Mouse (Mus musculus) cerebellum, adult 11-12 months (tissue): ENCODE results near the gene Spata4.
A peak's percentile ranks its signal among the peaks of the same experiment; 100 is the strongest.
"Not testable (repeated sequence)": the region's sequence is repeated elsewhere in the genome, so short reads cannot be mapped to it uniquely, and the experiment has no call there.

Source experiments
- DNase-seq: peaks from one replicate; pipeline ENCODE4 v3.0.0; 2022

Spata4 gene

GRCm38 (mm10) chr8:54600671-54601251, at the start of gene Spata4:
TSS of gene Spata4 (plus strand) at chr8:54600781.
- DNase-seq = peak; percentile 3

DNA sequence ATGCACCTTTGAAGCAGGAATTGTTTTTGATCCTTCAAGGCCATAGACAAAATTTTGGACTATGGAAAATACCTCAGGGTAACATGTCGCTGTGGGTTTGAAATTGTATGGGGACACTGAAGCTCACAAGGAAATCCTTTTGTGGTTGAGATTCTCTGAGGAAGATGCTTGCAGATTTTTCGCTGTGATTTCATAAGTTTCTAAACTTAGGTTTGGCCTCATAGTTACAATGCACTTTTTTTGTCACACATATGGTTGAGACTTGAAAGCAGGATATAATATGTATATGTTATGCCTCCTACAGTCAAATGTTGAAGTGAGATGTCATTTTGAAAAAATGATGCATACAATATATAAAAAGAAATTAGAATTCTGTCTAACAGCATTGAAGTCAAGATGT, 45.7 kb upstream of the Spata4 start:
- no peak for DNase-seq

GRCm38 (mm10) chr8:54562137-54562536, 38.4 kb upstream of the Spata4 start:
- no peak for DNase-seq

- no peak for DNase-seq
These were observed 35.4 kb upstream of the Spata4 start for GRCm38 (mm10) chr8:54565181-54565580.

DNA sequence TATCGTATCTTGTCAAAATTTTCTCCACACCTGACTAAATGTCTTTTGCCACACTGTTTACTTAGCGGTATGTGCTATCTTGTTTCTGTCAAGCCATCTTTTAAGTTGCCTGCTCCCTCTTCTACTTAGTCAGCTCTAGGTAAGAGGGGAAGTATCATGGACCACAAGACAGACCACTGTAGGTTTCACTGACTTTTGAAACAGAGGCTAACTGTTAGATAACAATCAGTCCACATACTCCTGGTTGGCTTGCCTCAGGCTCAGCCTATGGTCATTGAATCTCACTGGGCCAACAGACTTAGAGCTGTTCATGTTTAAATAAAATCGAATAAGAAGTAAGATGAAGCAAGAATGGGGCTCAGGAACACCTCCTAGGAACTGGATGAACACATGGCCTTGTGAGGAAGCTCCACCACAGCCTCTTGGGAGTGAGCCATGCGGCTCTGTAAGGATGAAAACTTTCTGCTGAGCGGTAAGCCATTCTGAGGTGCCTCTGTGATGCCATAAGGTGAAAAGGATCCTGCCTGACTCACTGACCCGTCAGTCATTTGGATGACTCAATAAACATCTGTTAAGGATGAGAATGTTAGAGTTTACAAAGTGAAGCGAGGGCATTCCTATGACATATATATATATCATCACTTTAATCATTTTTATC, 34.8 kb upstream of the Spata4 start:
- DNase-seq = no peak

- DNase-seq = no peak
These were observed 33.4 kb upstream of the Spata4 start for GRCm38 (mm10) chr8:54567168-54567567.

GRCm38 (mm10) chr8:54570618-54571609, 29.7 kb upstream of the Spata4 start:
- DNase-seq = no peak

DNA sequence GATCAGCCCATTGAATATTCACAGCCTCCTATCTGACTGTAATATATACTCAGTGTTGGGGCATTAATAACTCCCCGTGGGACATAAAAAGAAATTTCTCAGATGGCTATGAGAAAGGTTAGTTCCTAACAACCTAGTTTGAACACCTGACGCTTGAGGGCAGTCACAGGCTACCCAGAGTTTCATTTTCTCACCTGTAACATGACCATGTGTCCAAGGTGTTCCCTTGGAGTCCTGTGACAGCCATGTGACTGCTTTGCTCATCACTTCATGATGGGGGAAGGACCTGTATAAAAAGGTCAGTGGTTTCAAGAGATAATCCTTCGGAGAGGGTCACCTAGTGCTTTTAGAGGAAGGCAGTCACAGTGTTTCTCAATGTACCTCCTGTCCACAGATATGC, 19.1 kb upstream of the Spata4 start:
- no peak for DNase-seq

DNA sequence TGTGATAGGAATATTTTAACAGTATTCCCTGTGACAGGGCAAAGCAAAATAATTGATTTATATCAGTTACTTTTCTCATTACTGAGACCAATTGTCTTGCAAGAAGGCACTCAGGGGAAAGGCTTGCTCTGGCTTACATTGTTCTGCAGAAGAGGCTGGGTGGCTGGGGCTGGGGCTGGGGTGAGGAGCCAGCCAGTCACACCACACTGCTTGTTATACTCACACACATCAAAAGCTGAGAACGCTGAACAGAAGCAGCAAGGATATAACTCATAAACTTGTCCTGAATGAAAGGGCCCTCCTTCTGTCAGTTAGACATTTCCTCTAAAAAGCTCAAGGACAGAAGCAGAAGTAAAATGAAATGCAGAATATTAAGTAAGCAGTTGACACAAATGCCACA, 17.7 kb upstream of the Spata4 start:
- DNase-seq = no peak

- DNase-seq = no peak
These were observed 5.9 kb upstream of the Spata4 start for GRCm38 (mm10) chr8:54594634-54595033.

DNA sequence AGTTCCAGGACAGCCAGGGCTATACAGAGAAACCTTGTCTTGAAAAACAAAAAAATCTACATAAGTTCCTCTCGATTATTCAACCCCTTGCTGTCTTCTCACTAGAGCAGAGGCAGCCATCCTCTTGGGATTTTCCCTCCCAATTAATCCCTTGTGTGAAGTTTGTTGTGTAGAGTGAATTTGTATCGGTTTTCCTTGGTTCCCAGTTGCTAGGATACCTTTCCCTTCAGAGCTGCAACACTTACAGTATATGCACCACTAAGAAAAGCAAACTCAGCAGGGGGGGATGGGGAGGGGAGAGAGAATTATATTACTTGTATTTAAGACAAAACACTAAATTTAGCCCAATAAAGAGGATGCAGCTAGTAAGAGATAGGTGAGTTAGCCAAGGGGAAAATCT, 4.5 kb upstream of the Spata4 start:
- no peak for DNase-seq

DNA sequence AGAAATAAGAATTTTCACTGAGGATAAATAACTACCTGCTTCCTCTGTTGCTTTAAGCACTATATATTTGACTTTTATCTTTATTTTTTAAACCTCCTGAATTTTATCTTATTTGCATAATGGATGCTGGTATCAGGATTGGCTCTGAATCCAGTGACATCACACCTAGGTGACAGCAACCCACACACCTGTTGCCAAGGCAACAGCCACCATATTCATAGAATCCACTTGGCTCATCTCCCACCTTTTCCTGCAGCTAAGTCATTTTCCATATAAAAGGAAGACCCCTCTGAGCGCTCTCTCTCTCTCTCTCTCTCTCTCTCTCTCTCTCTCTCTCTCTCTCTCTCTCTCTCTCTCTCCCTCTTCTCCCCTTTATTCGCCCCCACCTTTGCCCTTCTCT, 3.6 kb upstream of the Spata4 start:
- DNase-seq = no peak

DNA sequence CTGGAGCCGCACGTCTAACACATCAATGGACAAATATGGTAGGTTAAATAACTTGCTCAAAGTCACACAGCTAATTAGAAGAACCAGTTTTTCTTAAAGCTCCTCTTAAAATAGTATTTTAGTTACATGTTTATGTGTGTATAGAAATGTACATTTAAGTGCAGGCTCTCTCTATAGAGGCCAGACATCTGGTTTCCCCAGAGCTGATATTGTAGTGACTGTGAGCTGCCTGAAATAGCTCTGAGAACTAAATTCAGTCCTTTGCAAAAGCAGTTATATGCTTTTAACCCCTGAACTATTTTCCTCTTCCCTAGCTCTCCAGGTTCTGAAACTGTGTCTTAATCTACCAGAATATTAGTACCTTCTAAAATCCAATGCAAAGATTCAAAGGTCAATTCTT, 3.2 kb upstream of the Spata4 start:
- no peak for DNase-seq

DNA sequence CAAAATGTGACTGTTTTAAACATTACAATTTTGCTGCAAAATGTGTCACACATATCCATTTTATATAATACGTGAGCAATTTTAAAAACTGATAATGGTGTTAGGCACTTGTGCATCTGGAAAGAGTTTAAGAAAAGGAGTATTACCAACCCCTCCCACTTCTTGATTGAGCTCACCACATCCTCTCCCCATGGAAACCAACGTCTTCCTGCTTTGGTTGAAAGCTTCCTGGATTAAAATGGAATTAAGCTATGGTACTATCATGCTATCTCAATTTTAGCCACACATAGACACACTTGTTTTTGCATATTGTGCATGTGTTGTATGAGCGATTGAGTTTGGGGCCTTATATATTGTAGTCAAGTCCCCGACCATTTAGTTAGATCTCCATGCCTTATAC, 2.9 kb downstream of the Spata4 start:
- DNase-seq = no peak

DNA sequence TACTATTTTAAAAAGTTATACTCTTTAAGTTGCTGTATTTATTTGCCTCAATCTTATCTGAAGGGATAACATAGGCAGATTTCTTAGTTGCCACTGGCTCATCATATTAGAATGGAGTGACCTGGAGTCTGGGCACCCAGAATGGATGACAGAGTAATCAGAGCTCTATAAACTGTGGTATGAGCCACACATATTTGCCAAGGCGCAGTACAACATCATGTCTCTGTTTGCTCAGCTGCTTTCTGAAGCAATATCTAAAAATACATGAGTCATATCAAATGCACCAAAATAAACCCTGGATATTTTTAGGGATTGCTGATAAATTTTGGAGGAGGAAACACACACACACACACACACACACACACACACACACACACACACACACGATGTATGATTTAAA, 8.8 kb downstream of the Spata4 start:
- DNase-seq = no peak

DNA sequence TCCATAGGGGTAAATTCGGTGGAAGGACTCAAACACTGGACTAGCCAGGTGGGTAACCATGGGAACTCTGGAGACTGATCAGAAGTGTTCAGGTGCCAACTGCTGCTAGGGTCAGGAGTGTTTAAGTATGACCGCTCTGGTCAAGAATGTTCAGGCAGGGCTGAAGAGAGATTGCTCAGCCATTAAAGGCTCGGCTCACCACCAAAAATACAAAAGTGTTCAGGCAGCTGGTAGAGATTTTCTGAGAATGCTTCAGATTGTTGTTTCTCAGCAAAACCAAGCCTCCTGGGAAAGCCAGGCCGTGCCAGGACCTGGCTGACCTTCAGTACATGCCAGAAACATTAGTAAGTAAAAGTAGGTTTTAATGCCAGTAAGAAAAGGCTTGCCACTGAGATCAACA, 9.7 kb downstream of the Spata4 start:
- DNase-seq = no peak

- DNase-seq = not testable (repeated sequence)
These were observed 16.1 kb downstream of the Spata4 start for GRCm38 (mm10) chr8:54616710-54617109.

- DNase-seq = peak; percentile 34
These were observed 38.1 kb downstream of the Spata4 start for GRCm38 (mm10) chr8:54638634-54639033.
